Mouse (Mus musculus): Measurements from ENCODE around the gene Rasd2. TPM values are rescaled to one million over a fixed set of nuclear protein-coding genes. Genes with fewer than 3 reads are reported as not detected.

Rasd2 gene
- polyA plus RNA-seq, 1 experiment, result not detected

DNA sequence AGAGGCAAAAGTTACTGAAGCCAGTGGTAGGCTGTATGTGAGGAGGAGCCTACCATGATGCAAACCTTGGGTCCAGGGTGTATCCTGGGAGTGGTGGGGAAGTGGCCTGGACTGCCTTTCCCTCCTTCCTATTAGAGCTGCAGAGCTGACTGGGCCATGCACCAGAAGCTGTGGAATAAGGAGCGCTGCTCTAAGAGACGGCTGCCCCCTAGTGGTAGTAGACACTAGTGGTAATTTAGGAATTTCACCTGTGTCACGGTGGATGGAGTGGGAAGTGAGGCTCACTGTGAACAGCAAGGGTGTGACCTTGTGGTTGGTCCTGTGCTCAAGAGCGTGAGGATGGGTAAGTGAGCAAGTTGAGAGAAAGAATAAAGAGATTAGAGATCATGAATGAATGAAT lies 4.2 kb downstream of the Rasd2 start:
- TF ChIP-seq FLI1 (IDR thresholded peaks at IDR 0.05; ENCODE audit: low read length) (no peak), GATA1 (IDR thresholded peaks at IDR 0.05; ENCODE audit: borderline replicate concordance, low read length) (no peak)
- no peak overlapping the region for H3K4me3 ChIP-seq (replicated peaks)
- H3K4me1 ChIP-seq, result peaks cover 12% of the 10 kb centered on the region
- peaks cover 74% of the 10 kb centered on the region for H3K27me3 ChIP-seq (replicated peaks)
- H3K36me3 ChIP-seq (replicated peaks; ENCODE audit: low read length), result no peaks in the 10 kb centered on the region
- H3K9me3 ChIP-seq, result no peaks in the 10 kb centered on the region

DNA sequence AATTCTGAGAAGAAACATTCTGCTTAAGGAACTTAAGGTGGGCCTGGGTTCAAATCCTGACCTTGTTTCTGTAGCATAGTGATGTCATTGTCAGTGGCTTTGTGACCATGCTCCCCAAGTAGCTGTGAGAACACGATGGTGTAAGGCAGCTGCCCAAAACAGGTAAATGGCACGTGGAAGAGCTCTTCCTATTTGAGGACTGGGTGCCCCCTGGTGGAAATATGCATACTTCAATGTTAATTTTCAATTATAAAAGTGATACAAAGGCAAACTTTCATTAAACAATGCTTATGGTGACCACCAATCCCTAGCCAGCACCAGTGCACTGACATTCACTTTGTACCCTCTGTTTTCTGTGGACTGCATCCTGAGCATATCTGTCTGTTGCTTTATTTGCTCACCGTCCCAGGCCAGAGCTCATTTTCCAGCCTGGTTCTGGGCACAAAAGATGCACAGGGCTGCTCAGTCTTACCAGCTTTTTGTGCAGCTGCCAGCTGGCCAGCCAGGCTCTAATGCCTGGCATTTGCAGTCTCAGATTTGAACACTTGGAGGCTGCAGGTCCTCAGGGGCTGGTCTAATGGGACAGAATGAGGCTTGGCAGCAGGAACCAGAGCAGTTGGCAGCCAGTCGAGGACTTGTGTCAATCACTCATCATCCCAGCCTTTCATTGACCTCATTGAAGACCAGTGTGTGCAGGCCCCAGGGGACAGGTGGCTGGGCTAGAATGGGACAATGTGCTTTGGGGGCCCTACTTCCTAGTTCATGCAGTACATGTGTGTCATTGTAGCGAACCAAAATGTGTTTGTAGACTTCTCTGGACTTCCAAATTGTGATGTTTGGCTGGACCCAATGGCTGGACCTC lies 6.4 kb downstream of the Rasd2 start:
- no peak for TF ChIP-seq GATA1 (IDR thresholded peaks at IDR 0.05; ENCODE audit: borderline replicate concordance, low read length)
- TF ChIP-seq FLI1 (IDR thresholded peaks at IDR 0.05; ENCODE audit: low read length), result no peak
- no peak overlapping the region for H3K4me3 ChIP-seq (replicated peaks)
- no peaks in the 10 kb centered on the region for H3K36me3 ChIP-seq (replicated peaks; ENCODE audit: low read length)
- no peaks in the 10 kb centered on the region; the same call in 1 of the 2 replicates for H3K4me1 ChIP-seq
- peaks cover 59% of the 10 kb centered on the region for H3K27me3 ChIP-seq (replicated peaks)
- no peaks in the 10 kb centered on the region for H3K9me3 ChIP-seq

DNA sequence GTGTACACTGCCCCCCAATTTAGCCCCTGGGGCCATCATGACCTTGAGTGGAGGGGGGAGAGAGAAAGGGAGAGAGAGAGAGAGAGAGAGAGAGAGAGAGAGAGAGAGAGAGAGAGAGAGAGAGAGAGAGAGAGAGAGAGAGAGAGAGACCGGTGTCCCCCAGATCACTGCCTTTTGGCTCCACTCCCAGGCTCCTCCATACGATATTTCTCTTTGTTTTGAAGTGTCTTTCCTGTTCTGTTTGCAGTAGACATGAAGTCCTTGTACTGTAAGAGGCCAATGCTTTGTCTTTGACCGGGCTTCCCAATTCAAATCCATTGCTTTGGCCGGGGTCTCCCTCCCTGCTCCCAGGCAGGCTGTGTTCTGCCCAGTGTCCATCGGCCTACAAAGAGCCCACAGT lies 8.9 kb downstream of the Rasd2 start:
- TF ChIP-seq GATA1 (IDR thresholded peaks at IDR 0.05; ENCODE audit: borderline replicate concordance, low read length) (no peak), FLI1 (IDR thresholded peaks at IDR 0.05; ENCODE audit: low read length) (no peak)
- no peaks in the 10 kb centered on the region for H3K9me3 ChIP-seq
- H3K4me3 ChIP-seq (replicated peaks), result no peak overlapping the region
- H3K36me3 ChIP-seq (replicated peaks; ENCODE audit: low read length), result no peaks in the 10 kb centered on the region
- H3K4me1 ChIP-seq, result no peaks in the 10 kb centered on the region; the same call in 1 of the 2 replicates
- H3K27me3 ChIP-seq (replicated peaks), result peaks cover 36% of the 10 kb centered on the region

DNA sequence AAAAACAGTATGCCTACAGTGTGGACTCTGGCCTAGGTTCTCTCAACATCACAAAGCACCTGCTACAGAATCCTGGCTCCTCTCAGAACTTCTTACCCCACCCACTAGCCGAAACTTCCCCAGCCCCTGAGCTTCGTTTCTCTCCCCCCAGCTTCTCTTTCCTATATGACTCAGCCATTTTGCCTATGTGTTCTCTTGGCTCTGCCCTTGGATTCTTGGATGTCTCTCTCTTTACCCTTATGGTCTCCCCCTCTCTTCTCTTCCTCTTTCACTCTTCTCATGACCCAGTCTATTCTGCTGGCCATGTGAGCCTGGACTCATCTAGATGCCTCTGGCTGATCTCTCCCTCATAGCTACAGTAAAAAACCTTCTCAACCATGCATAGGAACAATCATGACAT lies 13.0 kb downstream of the Rasd2 start:
- Histone ChIP-seq H3K4me1 (no peaks in the 10 kb centered on the region; the same call in 1 of the 2 replicates), H3K27me3 (replicated peaks) (peaks cover 19% of the 10 kb centered on the region), H3K9me3 (no peaks in the 10 kb centered on the region), H3K4me3 (replicated peaks) (no peak overlapping the region), H3K36me3 (replicated peaks; ENCODE audit: low read length) (no peaks in the 10 kb centered on the region)
- TF ChIP-seq GATA1 (IDR thresholded peaks at IDR 0.05; ENCODE audit: borderline replicate concordance, low read length), result no peak
- TF ChIP-seq FLI1 (IDR thresholded peaks at IDR 0.05; ENCODE audit: low read length), result no peak

DNA sequence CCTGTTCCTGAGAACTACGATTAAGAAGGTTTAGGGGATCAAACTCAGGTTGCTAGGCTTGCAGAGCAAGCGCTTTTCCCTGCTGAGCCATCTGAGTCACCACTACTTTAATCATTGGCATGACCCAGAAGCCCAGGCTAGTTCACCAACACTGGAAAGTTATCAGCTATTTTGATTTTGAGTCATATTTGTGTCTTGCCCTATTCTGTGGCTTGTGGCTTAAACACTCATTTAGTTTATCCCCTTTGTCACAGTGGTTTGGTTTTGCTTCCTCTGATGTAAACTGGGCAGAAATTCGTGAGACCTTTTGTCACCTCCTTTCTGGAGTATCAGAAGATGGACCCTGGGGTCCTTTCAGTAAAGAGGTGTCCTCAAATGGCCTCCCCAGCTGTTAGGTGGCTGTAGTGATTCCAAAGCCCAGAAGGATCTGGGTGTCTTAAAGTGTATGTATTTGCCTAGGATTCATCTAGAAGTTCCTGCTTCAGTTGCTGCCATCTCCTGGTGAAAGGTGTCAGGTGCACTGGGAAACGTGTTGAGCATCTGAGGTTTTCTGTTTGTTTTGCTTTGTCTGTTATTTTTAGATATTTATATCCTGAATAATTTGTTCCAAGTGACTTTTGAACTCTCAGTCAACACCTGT lies 20.3 kb downstream of the Rasd2 start:
- TF ChIP-seq GATA1 (IDR thresholded peaks at IDR 0.05; ENCODE audit: borderline replicate concordance, low read length) (no peak), FLI1 (IDR thresholded peaks at IDR 0.05; ENCODE audit: low read length) (no peak)
- Histone ChIP-seq H3K9me3 (no peaks in the 10 kb centered on the region), H3K4me3 (replicated peaks) (no peak overlapping the region), H3K4me1 (no peaks in the 10 kb centered on the region), H3K36me3 (replicated peaks; ENCODE audit: low read length) (no peaks in the 10 kb centered on the region), H3K27me3 (replicated peaks) (peaks cover 3% of the 10 kb centered on the region)

DNA sequence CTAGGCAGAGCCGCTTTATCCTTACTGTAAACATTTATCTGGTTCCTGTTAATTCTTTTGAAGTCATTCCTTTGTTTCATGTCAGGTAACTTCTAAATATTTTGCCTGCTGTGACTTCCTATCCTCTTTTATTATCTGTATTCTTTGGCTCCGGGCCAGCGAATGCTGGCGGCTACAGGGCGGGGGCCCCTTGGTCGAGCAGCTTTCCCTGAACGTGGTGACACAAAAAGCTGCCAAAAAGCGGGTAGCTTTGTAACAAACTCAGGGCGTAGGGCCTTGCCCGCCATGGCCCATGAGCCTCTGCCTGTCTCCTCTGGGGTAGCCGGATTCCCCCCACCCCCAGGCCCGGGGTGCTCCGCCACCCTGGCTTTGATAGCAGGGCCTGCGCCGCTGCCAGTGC lies 33.6 kb downstream of the Rasd2 start:
- TF ChIP-seq GATA1 (IDR thresholded peaks at IDR 0.05; ENCODE audit: borderline replicate concordance, low read length) (no peak), FLI1 (IDR thresholded peaks at IDR 0.05; ENCODE audit: low read length) (no peak)

DNA sequence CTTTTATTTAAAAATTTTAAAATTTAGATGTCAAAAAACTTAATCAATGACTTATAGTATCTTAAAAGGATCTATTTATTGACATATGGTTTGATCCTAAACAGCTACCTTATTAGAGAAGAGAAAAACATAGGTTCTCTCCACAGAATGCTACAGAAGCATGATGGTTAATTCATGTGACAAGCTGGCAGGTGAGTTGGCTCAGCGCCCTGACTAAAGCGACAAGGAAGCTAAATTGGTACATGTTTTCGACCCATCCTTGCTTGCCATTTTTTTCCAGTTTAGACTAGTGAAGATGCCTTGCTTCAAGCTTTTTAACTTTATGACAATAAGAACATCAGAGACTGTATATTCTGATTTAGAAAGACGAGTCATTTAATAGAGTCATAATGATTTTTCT lies 35.4 kb downstream of the Rasd2 start:
- TF ChIP-seq FLI1 (IDR thresholded peaks at IDR 0.05; ENCODE audit: low read length) (no peak), GATA1 (IDR thresholded peaks at IDR 0.05; ENCODE audit: borderline replicate concordance, low read length) (no peak)
- Histone ChIP-seq H3K9me3 (peaks cover 4% of the 10 kb centered on the region), H3K4me1 (no peaks in the 10 kb centered on the region), H3K36me3 (replicated peaks; ENCODE audit: low read length) (no peaks in the 10 kb centered on the region), H3K27me3 (replicated peaks) (no peaks in the 10 kb centered on the region), H3K4me3 (replicated peaks) (no peak overlapping the region)

More for the DNA sequence above, 33.6 kb downstream of the Rasd2 start:
- Histone ChIP-seq H3K36me3 (replicated peaks; ENCODE audit: low read length) (no peaks in the 10 kb centered on the region), H3K4me1 (no peaks in the 10 kb centered on the region), H3K9me3 (peaks cover 4% of the 10 kb centered on the region), H3K27me3 (replicated peaks) (no peaks in the 10 kb centered on the region), H3K4me3 (replicated peaks) (no peak overlapping the region)

DNA sequence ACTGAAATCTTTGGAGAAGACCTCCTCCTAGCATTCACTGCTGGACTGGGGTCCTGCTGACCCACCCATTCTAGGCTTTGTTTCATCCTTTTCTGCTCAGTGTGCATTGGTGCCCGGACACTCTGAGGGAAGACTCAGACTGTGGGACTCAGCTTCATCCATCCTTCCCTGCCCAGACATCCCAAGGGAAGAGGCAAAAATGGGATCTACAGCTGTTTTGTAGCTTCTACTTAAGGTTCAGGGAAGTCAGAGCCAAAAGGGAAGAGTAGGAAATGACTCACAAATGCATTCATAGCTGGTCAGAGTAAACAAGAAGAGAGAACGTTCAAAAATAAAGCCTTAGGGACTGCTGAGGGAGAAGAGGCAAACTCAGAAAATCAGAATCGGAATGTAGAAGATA lies 40.3 kb downstream of the Rasd2 start:
- no peaks in the 10 kb centered on the region for H3K27me3 ChIP-seq (replicated peaks)

DNA sequence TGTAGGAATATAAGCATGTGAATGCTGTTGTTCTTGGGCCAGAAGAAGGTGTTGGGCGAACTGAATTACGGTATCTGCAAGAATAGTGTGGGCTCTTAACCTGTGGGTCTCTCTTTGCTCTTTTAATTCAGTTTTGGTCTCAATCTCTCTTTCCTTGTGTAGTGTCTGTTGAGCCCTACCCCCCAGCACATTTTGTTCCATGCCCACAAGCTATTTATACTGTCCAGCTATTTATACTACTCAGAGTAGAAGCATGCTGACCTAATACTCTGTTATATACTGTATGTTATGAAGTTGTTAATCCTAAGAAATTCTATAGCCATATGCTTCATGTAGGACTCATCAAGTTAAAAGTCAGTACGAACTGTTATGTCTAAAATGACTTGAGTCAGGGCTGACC lies 41.9 kb downstream of the Rasd2 start:
- H3K4me1 ChIP-seq, result no peaks in the 10 kb centered on the region
- TF ChIP-seq GATA1 (IDR thresholded peaks at IDR 0.05; ENCODE audit: borderline replicate concordance, low read length) (no peak), FLI1 (IDR thresholded peaks at IDR 0.05; ENCODE audit: low read length) (no peak)
- H3K9me3 ChIP-seq, result no peaks in the 10 kb centered on the region
- H3K27me3 ChIP-seq (replicated peaks), result no peaks in the 10 kb centered on the region
- H3K4me3 ChIP-seq (replicated peaks), result no peak overlapping the region
- H3K36me3 ChIP-seq (replicated peaks; ENCODE audit: low read length), result no peaks in the 10 kb centered on the region

More for the DNA sequence above, 40.3 kb downstream of the Rasd2 start:
- TF ChIP-seq FLI1 (IDR thresholded peaks at IDR 0.05; ENCODE audit: low read length) (no peak), GATA1 (IDR thresholded peaks at IDR 0.05; ENCODE audit: borderline replicate concordance, low read length) (no peak)
- Histone ChIP-seq H3K9me3 (no peaks in the 10 kb centered on the region), H3K36me3 (replicated peaks; ENCODE audit: low read length) (no peaks in the 10 kb centered on the region), H3K4me3 (replicated peaks) (no peak overlapping the region), H3K4me1 (no peaks in the 10 kb centered on the region)

DNA sequence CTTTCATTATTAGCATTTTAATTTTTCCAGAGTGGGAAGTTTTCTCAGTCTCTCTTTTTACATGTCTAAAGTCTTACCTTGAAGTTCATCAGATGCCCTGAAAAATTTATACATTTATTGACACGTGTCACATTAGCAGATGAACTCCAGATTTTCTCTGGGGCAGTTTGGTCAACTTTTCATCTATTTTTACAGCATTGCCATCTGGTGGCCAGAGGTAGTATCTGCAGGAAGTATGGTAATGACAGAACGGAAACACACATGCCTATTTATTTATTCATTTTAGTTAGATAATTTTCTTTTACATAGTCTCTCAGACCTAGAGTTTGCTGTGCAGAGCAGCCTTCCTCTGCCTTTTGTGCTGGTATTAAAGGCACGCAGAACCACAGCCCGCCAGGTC lies 58.4 kb downstream of the Rasd2 start:
- H3K4me1 ChIP-seq, result 0 out of 2 replicates have a peak, but pooled peaks cover 3% of the 10 kb centered on the region
- H3K4me3 ChIP-seq (replicated peaks), result no peak overlapping the region
- H3K27me3 ChIP-seq (replicated peaks), result no peaks in the 10 kb centered on the region
- no peaks in the 10 kb centered on the region for H3K36me3 ChIP-seq (replicated peaks; ENCODE audit: low read length)
- peaks cover 20% of the 10 kb centered on the region for H3K9me3 ChIP-seq
- no peak for TF ChIP-seq GATA1 (IDR thresholded peaks at IDR 0.05; ENCODE audit: borderline replicate concordance, low read length)
- no peak for TF ChIP-seq FLI1 (IDR thresholded peaks at IDR 0.05; ENCODE audit: low read length)

Other genes with a start within 250 kb of the Rasd2 start
- 2.9 and 7.8 TPM in 2 replicates for gene Hmgxb4, start 220.6 kb upstream of the Rasd2 start, polyA plus RNA-seq (2012; ENCODE audit: insufficient read depth, low replicate concordance)
- gene Tom1, start 180.2 kb upstream of the Rasd2 start, polyA plus RNA-seq (2012; ENCODE audit: insufficient read depth, low replicate concordance), result 36.8 and 115 TPM in 2 replicates
- 17.6 and 46.0 TPM in 2 replicates for gene Hmox1, start 120.3 kb upstream of the Rasd2 start, polyA plus RNA-seq (2012; ENCODE audit: insufficient read depth, low replicate concordance)
- 10.9 and 16.7 TPM in 2 replicates for gene Mcm5, start 104.4 kb upstream of the Rasd2 start, polyA plus RNA-seq (2012; ENCODE audit: insufficient read depth, low replicate concordance)
- not detected in 2 replicates for gene Gm10358, start 192.6 kb downstream of the Rasd2 start, polyA plus RNA-seq (2012; ENCODE audit: insufficient read depth, low replicate concordance)
- not detected in 2 replicates for gene Iqcm, start 234.8 kb downstream of the Rasd2 start, polyA plus RNA-seq (2012; ENCODE audit: insufficient read depth, low replicate concordance)